Mouse (Mus musculus): ENCODE data around the gene Cdkn2a.
A peak's percentile ranks its signal among the peaks of the same experiment; 100 is the strongest.

Cdkn2a gene

DNA sequence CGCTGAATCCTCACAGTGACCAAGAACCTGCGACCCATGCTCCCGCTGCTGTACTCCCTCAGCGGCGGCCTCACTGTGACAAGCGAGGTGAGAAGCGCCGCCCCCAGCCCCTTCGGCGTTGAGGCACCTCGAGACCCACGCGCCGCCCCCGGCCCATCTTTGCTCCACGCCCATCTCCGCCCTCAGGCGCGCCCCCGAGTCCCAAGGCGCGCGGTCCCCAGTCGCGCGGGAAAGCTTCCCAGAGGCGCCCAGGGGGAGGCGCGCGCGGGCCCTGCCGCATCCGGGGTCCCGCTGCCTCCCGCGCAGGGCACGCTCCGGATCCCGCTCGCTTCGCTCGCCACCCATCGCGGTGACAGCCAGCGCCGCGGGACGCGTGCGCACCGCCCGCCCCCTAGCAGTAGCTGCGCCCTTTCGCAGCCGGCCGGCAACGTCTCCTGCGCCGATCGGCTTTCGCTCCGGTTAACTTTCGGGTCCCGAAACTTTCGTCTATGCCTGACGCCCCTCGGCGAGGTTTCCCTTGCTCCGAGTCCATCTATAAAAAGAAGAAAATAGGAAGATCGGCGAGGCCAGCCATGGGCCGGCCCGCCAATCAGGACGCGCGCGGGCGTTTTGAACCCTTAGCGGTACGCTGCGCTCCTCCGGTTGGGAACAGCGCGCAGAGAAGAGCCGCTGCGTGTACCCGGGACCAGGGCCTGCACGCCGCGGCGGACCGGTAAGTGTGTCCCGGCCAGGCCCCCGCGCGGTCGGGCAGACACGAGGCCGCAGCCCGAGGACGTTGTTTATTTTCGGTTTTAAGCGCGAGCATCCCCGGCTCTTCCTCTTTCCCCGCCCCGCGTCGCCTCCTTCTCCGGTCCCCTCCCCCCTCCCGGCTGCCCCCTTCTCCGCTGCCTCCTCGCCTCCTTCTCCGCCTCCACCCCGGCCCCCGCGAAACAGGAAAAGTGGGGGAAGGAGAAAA lies at the start of gene Cdkn2a:
Gene Cdkn2a (minus strand): TSS at position 168 of the 955 bp plus-strand sequence.
- DNase-seq (ENCODE audit: low read depth, low spot score) = no peak

DNA sequence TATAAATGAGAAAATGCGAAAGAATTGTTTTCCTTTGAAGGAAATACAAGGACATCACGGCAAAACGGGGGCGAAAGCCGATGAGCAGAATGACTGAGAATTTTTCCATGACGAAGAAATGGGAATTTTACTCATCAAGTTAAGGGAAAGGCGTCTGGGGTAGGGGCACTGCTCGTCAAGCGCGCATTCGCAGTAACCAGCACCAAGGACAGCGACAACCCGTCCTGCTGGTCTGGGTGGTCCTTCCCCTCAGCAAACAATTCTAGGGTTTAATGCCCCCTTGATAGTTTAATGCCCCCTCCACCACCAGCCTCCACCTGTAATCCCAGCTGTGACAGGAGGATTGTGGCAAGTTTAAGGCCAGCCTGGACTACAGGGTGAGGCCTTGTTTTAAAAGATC lies 19.0 kb upstream of the Cdkn2a start:
- DNase-seq (ENCODE audit: low read depth, low spot score) = no peak

- DNase-seq (ENCODE audit: low read depth, low spot score) = peak; percentile 42
Observed at GRCm38 (mm10) chr4:89310491-89311254, 16.2 kb upstream of the Cdkn2a start, which contains the start of gene Cdkn2b. TSS of gene Cdkn2b (minus strand) at chr4:89311039.

DNA sequence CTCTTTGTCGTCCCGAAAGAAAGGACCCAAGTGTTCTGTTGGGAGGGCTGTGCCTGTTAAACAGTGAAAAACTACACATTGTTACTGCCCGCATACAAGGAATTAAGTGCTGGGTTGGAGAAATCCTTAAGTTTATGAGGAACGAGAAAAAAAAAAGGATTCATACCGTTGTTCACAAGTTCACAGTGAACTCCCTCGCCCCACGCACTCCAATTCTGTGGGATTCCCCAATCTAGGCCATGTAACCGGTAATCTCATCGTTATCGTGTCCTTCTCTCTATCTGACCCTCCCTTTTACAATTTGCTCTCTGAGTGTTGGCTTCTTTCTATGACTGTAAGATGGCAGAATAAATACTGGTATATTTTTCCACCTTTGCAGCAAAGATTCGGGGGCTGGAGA lies 15.5 kb upstream of the Cdkn2a start:
- DNase-seq (ENCODE audit: low read depth, low spot score) = no peak

DNA sequence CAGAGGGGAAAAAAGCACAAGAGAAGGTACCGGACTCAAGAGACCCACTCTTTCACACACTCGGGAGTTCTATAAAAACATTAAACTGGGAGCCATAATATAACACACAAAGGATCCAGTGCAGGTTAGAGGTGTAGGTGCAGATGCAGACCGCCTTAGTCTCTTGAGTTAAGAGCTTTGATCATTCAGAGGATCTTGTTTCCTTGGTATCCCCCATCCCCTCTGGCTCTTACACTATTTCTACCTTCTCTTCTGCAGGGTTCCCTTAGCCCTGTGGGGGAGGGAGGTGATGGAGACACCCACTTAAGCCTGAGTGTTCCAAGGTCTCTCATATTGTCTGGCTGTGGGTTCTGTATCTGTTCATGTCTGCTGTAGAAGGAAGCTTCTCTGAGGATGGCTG lies 13.5 kb upstream of the Cdkn2a start:
- no peak for DNase-seq (ENCODE audit: low read depth, low spot score)

DNA sequence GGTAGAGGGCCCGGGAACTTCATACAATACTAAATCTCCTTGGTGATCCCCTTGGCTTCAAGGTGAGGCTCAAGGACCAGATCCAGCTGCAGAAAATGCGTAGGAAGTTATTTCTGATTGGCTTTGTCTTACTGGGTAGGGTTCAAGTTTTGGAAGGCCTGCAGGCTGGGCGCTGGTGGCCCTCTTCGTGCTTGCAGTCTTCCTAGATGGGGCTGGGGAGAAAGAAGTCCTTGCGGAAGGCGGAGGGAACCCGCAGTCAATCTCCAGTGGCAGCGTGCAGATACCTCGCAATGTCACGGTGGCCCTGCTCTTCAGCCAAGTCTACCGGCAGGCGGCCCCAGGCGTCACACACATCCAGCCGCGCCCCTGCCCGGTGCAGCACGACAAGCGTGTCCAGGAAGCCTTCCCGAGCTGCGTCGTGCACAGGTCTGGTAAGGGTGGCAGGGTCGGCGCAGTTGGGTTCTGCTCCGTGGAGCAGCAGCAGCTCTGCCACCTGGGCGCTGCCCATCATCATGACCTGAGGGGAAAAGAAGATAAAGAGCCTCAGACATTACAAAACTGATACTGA lies 12.4 kb upstream of the Cdkn2a start:
- DNase-seq (ENCODE audit: low read depth, low spot score) = no peak

DNA sequence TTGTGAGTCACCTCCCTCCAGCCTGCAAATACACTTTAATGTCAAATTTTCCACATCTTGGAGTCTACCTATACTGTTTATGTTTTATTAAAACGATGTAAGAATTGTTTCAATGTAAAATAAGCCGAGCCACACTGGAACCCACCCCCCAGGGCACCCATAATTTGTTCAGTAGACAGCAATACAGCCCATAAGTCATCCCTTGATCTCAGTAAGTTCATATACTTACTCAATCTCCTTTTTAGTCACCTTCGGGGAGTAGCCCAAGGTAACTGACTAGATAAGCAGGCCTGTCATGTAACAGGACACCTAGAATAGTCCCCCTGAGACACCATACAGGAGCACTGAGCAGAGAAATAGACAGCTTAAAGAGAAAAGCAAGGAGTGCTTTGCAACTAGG lies 11.2 kb upstream of the Cdkn2a start:
- no peak for DNase-seq (ENCODE audit: low read depth, low spot score)

GRCm38 (mm10) chr4:89303281-89303995 lies 9.0 kb upstream of the Cdkn2a start:
- no peak for DNase-seq (ENCODE audit: low read depth, low spot score)

DNA sequence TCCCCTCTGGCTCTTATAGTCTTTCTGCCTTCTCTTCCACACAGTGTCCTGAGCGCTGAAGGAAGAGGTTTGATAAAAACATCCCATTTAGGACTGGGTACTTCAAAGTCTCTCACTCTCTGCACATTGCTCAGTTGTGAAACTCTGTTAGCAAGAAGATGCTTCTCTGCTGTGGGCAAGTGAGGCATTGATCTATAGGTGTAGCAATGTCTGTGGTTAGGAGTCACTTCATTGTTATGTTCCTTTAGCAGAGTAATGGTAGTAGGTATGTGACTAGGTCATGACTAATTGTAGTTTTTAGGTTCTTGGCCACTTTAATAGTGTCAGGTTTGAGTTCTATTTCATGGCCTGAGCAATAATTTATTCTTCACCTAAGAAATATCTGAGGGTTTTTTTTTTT lies 7.7 kb upstream of the Cdkn2a start:
- no peak for DNase-seq (ENCODE audit: low read depth, low spot score)

DNA sequence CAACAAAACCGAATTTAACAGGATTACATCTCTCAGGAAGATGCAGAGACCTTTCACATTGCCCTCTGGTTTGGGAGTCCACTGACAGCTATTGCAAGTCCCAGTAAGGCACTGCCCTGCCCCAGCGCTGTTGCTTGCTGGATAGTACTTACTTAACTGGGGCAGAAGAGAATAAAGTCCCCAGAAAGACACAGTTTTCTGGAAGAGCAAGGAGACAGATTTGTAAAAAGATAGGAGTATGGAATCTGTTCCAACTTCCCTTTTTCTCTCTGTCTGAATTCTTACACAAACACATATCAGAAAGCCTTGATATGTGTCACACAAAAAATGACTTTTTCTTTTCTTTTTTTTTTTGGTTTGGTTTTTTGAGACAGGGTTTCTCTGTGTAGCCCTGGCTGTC lies 5.3 kb upstream of the Cdkn2a start:
- DNase-seq (ENCODE audit: low read depth, low spot score) = no peak

GRCm38 (mm10) chr4:89295441-89296220 lies 1.2 kb upstream of the Cdkn2a start:
- no peak for DNase-seq (ENCODE audit: low read depth, low spot score)

DNA sequence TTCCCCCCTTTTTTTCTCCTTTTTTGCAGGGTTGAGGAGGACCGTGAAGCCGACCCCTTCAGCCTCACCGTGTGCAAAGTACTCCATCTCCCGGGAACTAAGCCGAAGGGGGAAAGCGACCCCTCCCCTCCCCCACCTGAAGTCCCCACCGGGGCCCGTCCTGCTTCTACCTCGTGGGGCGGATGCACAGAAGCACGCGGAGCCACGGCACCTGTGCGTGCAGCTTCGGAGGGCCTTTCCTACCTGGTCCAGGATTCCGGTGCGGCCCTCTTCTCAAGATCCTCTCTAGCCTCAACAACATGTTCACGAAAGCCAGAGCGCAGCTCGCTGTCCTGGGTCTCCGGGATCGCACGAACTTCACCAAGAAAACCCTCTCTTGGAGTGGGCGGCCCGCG lies 365 bp downstream of the Cdkn2a start:
- DNase-seq (ENCODE audit: low read depth, low spot score) = no peak

DNA sequence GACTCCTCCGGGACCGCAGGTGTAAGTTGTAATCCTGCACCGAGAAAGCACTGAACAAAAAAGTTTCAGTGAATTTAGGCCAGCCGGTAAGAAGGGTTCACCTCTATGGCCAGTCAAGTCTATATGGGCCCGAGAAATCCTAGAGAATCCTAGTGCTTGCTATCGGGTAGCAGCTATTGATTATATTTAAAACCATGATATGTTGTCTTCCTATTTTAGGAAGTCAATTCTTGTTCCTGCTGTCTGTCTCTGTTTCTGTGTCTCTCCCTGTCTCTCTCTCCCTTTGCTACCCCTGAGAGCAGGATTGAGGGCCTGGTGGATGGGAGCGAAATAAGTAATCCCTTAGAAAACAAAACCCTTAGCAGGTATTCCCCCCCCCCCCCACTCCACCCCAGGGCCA lies 937 bp downstream of the Cdkn2a start:
- no peak for DNase-seq (ENCODE audit: low read depth, low spot score)

DNA sequence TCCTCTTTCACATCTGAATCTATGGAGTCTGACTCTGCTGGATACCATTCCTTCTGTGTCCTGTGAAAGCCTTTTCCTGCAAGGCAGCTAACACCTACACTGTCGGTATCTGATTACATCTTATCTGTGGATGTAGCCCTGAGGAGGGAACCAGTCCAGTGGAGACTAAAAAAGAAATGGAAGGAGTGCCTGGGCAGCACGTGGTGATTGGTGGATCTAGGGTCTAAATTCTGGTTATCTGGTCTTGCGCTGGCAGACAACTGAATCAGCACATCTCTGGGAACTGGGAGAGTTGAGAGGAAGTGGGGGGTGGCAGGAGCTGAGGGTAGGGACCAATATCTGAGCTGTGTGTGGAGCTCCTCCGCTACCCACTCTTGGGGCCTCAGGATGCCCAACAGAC lies 5.4 kb downstream of the Cdkn2a start:
- DNase-seq (ENCODE audit: low read depth, low spot score) = no peak

DNA sequence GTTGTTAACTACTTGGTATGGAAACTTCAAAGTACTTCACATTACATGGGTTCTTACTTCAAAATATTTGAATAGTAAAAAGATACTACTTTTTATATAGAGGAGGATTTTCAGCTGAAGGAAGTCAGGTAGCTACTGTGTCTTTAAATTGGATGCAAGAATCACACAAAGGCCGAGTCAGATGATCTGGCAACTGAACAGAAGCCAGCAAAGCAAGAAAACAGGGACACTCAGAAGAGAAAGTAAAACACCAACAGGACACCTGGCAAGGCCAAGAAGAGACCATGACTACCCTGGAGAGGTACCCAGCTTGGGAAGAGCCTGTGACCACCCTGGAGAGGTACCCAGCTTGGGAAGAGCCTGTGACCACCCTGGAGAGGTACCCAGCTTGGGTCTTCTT lies 7.9 kb downstream of the Cdkn2a start:
- no peak for DNase-seq (ENCODE audit: low read depth, low spot score)

- DNase-seq (ENCODE audit: low read depth, low spot score) = no peak
Observed at GRCm38 (mm10) chr4:89285688-89286087, 8.8 kb downstream of the Cdkn2a start.

- no peak for DNase-seq (ENCODE audit: low read depth, low spot score)
Observed at GRCm38 (mm10) chr4:89282661-89283060, 11.8 kb downstream of the Cdkn2a start.

DNA sequence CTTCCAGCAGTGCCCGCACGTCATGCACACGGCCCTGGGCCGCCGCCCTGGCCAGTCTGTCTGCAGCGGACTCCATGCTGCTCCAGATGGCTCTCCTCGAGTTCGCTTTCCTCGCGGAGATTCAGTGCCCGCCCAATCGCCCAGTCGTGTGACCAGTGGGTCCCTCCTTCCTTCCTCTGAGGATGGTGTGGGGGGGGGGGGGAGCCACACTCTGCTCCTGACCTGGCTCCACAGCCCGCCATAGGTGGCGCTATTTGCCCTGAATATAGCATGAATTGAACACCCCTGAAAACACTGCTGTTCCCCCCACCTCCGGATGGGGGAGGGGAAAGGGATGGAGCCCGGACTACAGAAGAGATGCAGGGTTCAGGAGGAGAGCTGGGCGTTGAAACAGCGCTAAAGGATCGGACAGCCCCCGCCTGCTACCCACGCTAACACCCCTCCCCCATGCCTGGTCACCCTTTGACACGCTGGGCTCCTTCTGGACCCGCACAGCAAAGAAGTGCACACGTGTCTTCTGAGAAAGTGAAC lies 12.4 kb downstream of the Cdkn2a start:
- DNase-seq (ENCODE audit: low read depth, low spot score) = no peak

DNA sequence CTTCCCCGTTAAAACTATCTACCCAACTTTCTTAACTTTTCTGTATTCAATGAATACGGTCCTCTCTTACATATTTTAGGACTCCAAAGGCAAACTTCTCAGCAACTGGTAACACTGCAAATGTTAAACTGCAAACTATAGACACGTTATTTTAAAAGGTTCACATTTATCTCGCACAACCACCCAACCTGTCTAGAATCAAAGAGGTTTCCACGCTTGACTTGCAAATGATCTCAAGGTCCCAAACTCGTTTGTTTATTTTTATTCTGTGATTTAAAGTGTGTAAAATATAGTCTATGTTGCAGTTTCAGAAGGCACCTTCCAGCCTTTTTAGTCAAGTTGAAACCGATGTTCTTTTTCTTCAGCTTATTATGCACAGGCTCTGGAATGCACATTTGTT lies 13.2 kb downstream of the Cdkn2a start:
- no peak for DNase-seq (ENCODE audit: low read depth, low spot score)

- no peak for DNase-seq (ENCODE audit: low read depth, low spot score)
Observed at GRCm38 (mm10) chr4:89279641-89280040, 14.8 kb downstream of the Cdkn2a start.

Data from c-Kit-negative CD71-positive TER-119-positive erythroid progenitor cells, embryonic 14.5 days (primary cell).